Mouse (Mus musculus): ENCODE results near the gene Klhl29. TPM values are rescaled to one million over a fixed set of nuclear protein-coding genes. Genes with fewer than 3 reads are reported as not detected.

Gene Klhl29
- polyA plus RNA-seq, 1 experiment from 2014 or later: 3.4 TPM

- Histone ChIP-seq H3K27me3 (ENCODE audit: control insufficient read depth, insufficient read depth, low read length) (no peaks in the 10 kb centered on the region), H3K9ac (replicated peaks; ENCODE audit: low read depth, low read length) (no peak overlapping the region), H3K27ac (ENCODE audit: low read length) (no peak overlapping the region; the same call in 1 of the 2 replicates), H3K4me1 (ENCODE audit: control insufficient read depth, insufficient read depth, low read length) (peaks cover 17% of the 10 kb centered on the region), H3K4me2 (replicated peaks; ENCODE audit: low read depth, low read length) (no peak overlapping the region), H3K4me3 (ENCODE audit: low read depth, low read length) (no peak overlapping the region), H3K36me3 (ENCODE audit: control insufficient read depth, insufficient read depth, low read length) (no peaks in the 10 kb centered on the region), H3K9me3 (ENCODE audit: control insufficient read depth, low read depth, low read length) (no peaks in the 10 kb centered on the region)
- 75% methylated on average over 2 of the region's 2 CpGs for WGBS
- no peak for ATAC-seq (ENCODE audit: insufficient number of reproducible peaks, insufficient read depth, low FRiP score, low read depth)
Measured at GRCm38 (mm10) chr12:5252569-5252968, 122.9 kb downstream of the Klhl29 start.

GRCm38 (mm10) chr12:5250042-5250441, 125.4 kb downstream of the Klhl29 start:
- H3K4me1 ChIP-seq (ENCODE audit: control insufficient read depth, insufficient read depth, low read length): peaks cover 11% of the 10 kb centered on the region
- no peak for ATAC-seq (ENCODE audit: insufficient number of reproducible peaks, insufficient read depth, low FRiP score, low read depth)
- no peak overlapping the region for H3K4me2 ChIP-seq (replicated peaks; ENCODE audit: low read depth, low read length)
- no peaks in the 10 kb centered on the region for H3K9me3 ChIP-seq (ENCODE audit: control insufficient read depth, low read depth, low read length)
- H3K36me3 ChIP-seq (ENCODE audit: control insufficient read depth, insufficient read depth, low read length): no peaks in the 10 kb centered on the region
- H3K9ac ChIP-seq (replicated peaks; ENCODE audit: low read depth, low read length): no peak overlapping the region
- no peak overlapping the region for H3K27ac ChIP-seq (ENCODE audit: low read length)
- no peak overlapping the region for H3K4me3 ChIP-seq (ENCODE audit: low read depth, low read length)
- WGBS: 53% methylated on average over 7 of the region's 7 CpGs
- no peaks in the 10 kb centered on the region for H3K27me3 ChIP-seq (ENCODE audit: control insufficient read depth, insufficient read depth, low read length)

GRCm38 (mm10) chr12:5249068-5249467, 126.4 kb downstream of the Klhl29 start:
- Histone ChIP-seq H3K4me3 (ENCODE audit: low read depth, low read length) (no peak overlapping the region), H3K36me3 (ENCODE audit: control insufficient read depth, insufficient read depth, low read length) (no peaks in the 10 kb centered on the region), H3K4me2 (replicated peaks; ENCODE audit: low read depth, low read length) (no peak overlapping the region), H3K27ac (ENCODE audit: low read length) (no peak overlapping the region), H3K9me3 (ENCODE audit: control insufficient read depth, low read depth, low read length) (no peaks in the 10 kb centered on the region), H3K27me3 (ENCODE audit: control insufficient read depth, insufficient read depth, low read length) (no peaks in the 10 kb centered on the region), H3K9ac (replicated peaks; ENCODE audit: low read depth, low read length) (no peak overlapping the region), H3K4me1 (ENCODE audit: control insufficient read depth, insufficient read depth, low read length) (peaks cover 10% of the 10 kb centered on the region; the same call in 1 of the 2 replicates)
- no peak for ATAC-seq (ENCODE audit: insufficient number of reproducible peaks, insufficient read depth, low FRiP score, low read depth)
- 89% methylated on average over 13 of the region's 13 CpGs for WGBS

- H3K9ac ChIP-seq (replicated peaks; ENCODE audit: low read depth, low read length): no peak overlapping the region
- no peaks in the 10 kb centered on the region for H3K27me3 ChIP-seq (ENCODE audit: control insufficient read depth, insufficient read depth, low read length)
- H3K9me3 ChIP-seq (ENCODE audit: control insufficient read depth, low read depth, low read length): no peaks in the 10 kb centered on the region
- H3K4me1 ChIP-seq (ENCODE audit: control insufficient read depth, insufficient read depth, low read length): 0 out of 2 replicates have a peak, but pooled peaks cover 4% of the 10 kb centered on the region
- WGBS: 16% methylated on average over 6 of the region's 6 CpGs
- H3K36me3 ChIP-seq (ENCODE audit: control insufficient read depth, insufficient read depth, low read length): no peaks in the 10 kb centered on the region
- H3K4me3 ChIP-seq (ENCODE audit: low read depth, low read length): no peak overlapping the region
- 0 out of 2 replicates have a peak overlapping the region, but pooled peaks have one; percentile 3 for H3K27ac ChIP-seq (ENCODE audit: low read length)
- no peak overlapping the region for H3K4me2 ChIP-seq (replicated peaks; ENCODE audit: low read depth, low read length)
- no peak for ATAC-seq (ENCODE audit: insufficient number of reproducible peaks, insufficient read depth, low FRiP score, low read depth)
Measured at GRCm38 (mm10) chr12:5247505-5247904, 128.0 kb downstream of the Klhl29 start.

GRCm38 (mm10) chr12:5246721-5247341, 128.7 kb downstream of the Klhl29 start:
- Histone ChIP-seq H3K4me3 (ENCODE audit: low read depth, low read length) (no peak overlapping the region), H3K36me3 (ENCODE audit: control insufficient read depth, insufficient read depth, low read length) (no peaks in the 10 kb centered on the region), H3K4me2 (replicated peaks; ENCODE audit: low read depth, low read length) (no peak overlapping the region), H3K27ac (ENCODE audit: low read length) (no peak overlapping the region), H3K9ac (replicated peaks; ENCODE audit: low read depth, low read length) (no peak overlapping the region), H3K27me3 (ENCODE audit: control insufficient read depth, insufficient read depth, low read length) (no peaks in the 10 kb centered on the region), H3K9me3 (ENCODE audit: control insufficient read depth, low read depth, low read length) (no peaks in the 10 kb centered on the region), H3K4me1 (ENCODE audit: control insufficient read depth, insufficient read depth, low read length) (0 out of 2 replicates have a peak, but pooled peaks cover 4% of the 10 kb centered on the region)
- 65% methylated on average over 15 of the region's 15 CpGs for WGBS
- no peak for ATAC-seq (ENCODE audit: insufficient number of reproducible peaks, insufficient read depth, low FRiP score, low read depth)

GRCm38 (mm10) chr12:5246193-5246621, 129.3 kb downstream of the Klhl29 start:
- ATAC-seq (ENCODE audit: insufficient number of reproducible peaks, insufficient read depth, low FRiP score, low read depth): no peak
- Histone ChIP-seq H3K27ac (ENCODE audit: low read length) (no peak overlapping the region), H3K4me3 (ENCODE audit: low read depth, low read length) (no peak overlapping the region), H3K36me3 (ENCODE audit: control insufficient read depth, insufficient read depth, low read length) (no peaks in the 10 kb centered on the region), H3K9me3 (ENCODE audit: control insufficient read depth, low read depth, low read length) (no peaks in the 10 kb centered on the region), H3K4me2 (replicated peaks; ENCODE audit: low read depth, low read length) (no peak overlapping the region), H3K27me3 (ENCODE audit: control insufficient read depth, insufficient read depth, low read length) (no peaks in the 10 kb centered on the region), H3K9ac (replicated peaks; ENCODE audit: low read depth, low read length) (no peak overlapping the region), H3K4me1 (ENCODE audit: control insufficient read depth, insufficient read depth, low read length) (0 out of 2 replicates have a peak, but pooled peaks cover 4% of the 10 kb centered on the region)
- WGBS: 77% methylated on average over 9 of the region's 9 CpGs

- Histone ChIP-seq H3K4me3 (ENCODE audit: low read depth, low read length) (no peak overlapping the region), H3K36me3 (ENCODE audit: control insufficient read depth, insufficient read depth, low read length) (no peaks in the 10 kb centered on the region), H3K27me3 (ENCODE audit: control insufficient read depth, insufficient read depth, low read length) (no peaks in the 10 kb centered on the region), H3K9ac (replicated peaks; ENCODE audit: low read depth, low read length) (no peak overlapping the region), H3K27ac (ENCODE audit: low read length) (no peak overlapping the region), H3K9me3 (ENCODE audit: control insufficient read depth, low read depth, low read length) (no peaks in the 10 kb centered on the region), H3K4me1 (ENCODE audit: control insufficient read depth, insufficient read depth, low read length) (0 out of 2 replicates have a peak, but pooled peaks cover 4% of the 10 kb centered on the region), H3K4me2 (replicated peaks; ENCODE audit: low read depth, low read length) (no peak overlapping the region)
- 78% methylated on average over 4 of the region's 4 CpGs for WGBS
- ATAC-seq (ENCODE audit: insufficient number of reproducible peaks, insufficient read depth, low FRiP score, low read depth): no peak
Measured at GRCm38 (mm10) chr12:5245207-5245597, 130.3 kb downstream of the Klhl29 start.

GRCm38 (mm10) chr12:5244431-5245206, 130.9 kb downstream of the Klhl29 start:
- WGBS: 89% methylated on average over 10 of the region's 10 CpGs

More at GRCm38 (mm10) chr12:5244431-5245206, 130.9 kb downstream of the Klhl29 start:
- Histone ChIP-seq H3K4me2 (replicated peaks; ENCODE audit: low read depth, low read length) (no peak overlapping the region), H3K9ac (replicated peaks; ENCODE audit: low read depth, low read length) (no peak overlapping the region), H3K27me3 (ENCODE audit: control insufficient read depth, insufficient read depth, low read length) (no peaks in the 10 kb centered on the region), H3K4me3 (ENCODE audit: low read depth, low read length) (no peak overlapping the region), H3K4me1 (ENCODE audit: control insufficient read depth, insufficient read depth, low read length) (0 out of 2 replicates have a peak, but pooled peaks cover 4% of the 10 kb centered on the region), H3K9me3 (ENCODE audit: control insufficient read depth, low read depth, low read length) (no peaks in the 10 kb centered on the region), H3K27ac (ENCODE audit: low read length) (no peak overlapping the region), H3K36me3 (ENCODE audit: control insufficient read depth, insufficient read depth, low read length) (no peaks in the 10 kb centered on the region)
- no peak for ATAC-seq (ENCODE audit: insufficient number of reproducible peaks, insufficient read depth, low FRiP score, low read depth)
